Mouse (Mus musculus) midbrain, embryonic 14.5 days (tissue): ENCODE data around the gene Smarca4. TPM values are rescaled to one million over a fixed set of nuclear protein-coding genes. Genes with fewer than 3 reads are reported as not detected.

Experiments used
- ATAC-seq: fragments of 200-750 bp; cut with Nextera tagmentation; 2 replicates; pipeline ENCODE4 v1.8.0; 2017; ENCODE audit warnings: moderate number of reproducible peaks, moderate library complexity; ENCODE audit not compliant: low FRiP score, low TSS enrichment
- DNase-seq: peaks from one replicate; pipeline ENCODE4 v3.0.0-alpha.2; 2015
- H3K27ac ChIP-seq: fragments of 300-500 bp; sonication (generic); replicated peaks from 2 replicates; pipeline ENCODE4 v1.5.1; 2014; ENCODE audit warnings: mild to moderate bottlenecking, low read depth, low read length, moderate library complexity
- H3K27me3 ChIP-seq: fragments of 300-500 bp; sonication (generic); 2 replicates; pipeline ENCODE4 v1.6.1; 2014; ENCODE audit warnings: low read length, control low read depth, mixed read lengths; ENCODE audit not compliant: control insufficient read depth, insufficient read depth
- H3K36me3 ChIP-seq: fragments of 300-500 bp; sonication (generic); 2 replicates; pipeline ENCODE4 v1.6.1; 2014; ENCODE audit warnings: low read length, control low read depth; ENCODE audit not compliant: control insufficient read depth, insufficient read depth
- H3K4me1 ChIP-seq: fragments of 300-500 bp; sonication (generic); 2 replicates; pipeline ENCODE4 v1.6.1; 2014; ENCODE audit warnings: mild to moderate bottlenecking, antibody characterized with exemption, low read length, control low read depth; ENCODE audit not compliant: control insufficient read depth, insufficient read depth
- H3K4me2 ChIP-seq: fragments of 300-500 bp; sonication (generic); 2 replicates; pipeline ENCODE4 v1.6.1; 2014; ENCODE audit warnings: mild to moderate bottlenecking, low read length, moderate library complexity
- H3K4me3 ChIP-seq: fragments of 300-500 bp; sonication (generic); replicated peaks from 2 replicates; pipeline ENCODE4 v1.5.1; 2014; ENCODE audit warnings: low read depth, low read length
- H3K9ac ChIP-seq: fragments of 300-500 bp; sonication (generic); replicated peaks from 2 replicates; pipeline ENCODE4 v1.6.1; 2014; ENCODE audit warnings: mild to moderate bottlenecking, low read length, moderate library complexity
- H3K9me3 ChIP-seq: fragments of 300-500 bp; sonication (generic); 2 replicates; pipeline ENCODE4 v1.6.1; 2016; ENCODE audit warnings: low read length, control low read depth, mixed read lengths; ENCODE audit not compliant: control insufficient read depth
- WGBS: fragments of 180-500 bp; shearing (Covaris S2); extraction: QIAGEN DNeasy Blood & Tissue Kit; methylation state at CpG from one replicate; pipeline ENCODE4 v1.1.7; 2014; 5-methylcytosine and 5-hydroxymethylcytosine counted together
- polyA plus RNA-seq: library from polyadenylated mRNA; unstranded; fragments of >200 nt; fragmentation: Nextera tagmentation; extraction: Ambion mirVana; gene quantifications from 2 replicates; pipeline ENCODE4 v1.2.1, GENCODE M21; 2014

Smarca4 gene
- polyA plus RNA-seq, 1 experiment from 2014 or later = 179 TPM

DNA sequence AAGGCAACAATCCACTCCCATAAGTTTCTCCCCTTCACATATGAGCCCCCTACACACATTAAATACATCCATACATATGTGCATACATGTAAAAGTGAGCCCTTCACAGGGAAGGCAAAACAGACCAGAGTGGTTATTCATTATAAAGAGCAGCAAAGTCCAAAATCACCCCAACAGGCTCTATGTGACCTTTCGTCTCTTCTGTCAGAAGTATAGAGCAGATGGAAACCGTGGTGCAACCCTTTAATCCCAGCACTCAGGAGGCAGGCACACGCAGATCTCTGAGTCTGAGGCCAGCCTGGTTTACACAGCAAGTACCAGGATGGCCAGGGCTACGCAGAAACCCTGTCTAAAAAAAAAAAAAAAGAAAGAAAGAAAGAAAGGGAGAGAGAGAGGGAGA, 90.1 kb downstream of the Smarca4 start:
- Histone ChIP-seq H3K9ac (no peak overlapping the region), H3K4me2 (no peak overlapping the region), H3K9me3 (no peaks in the 10 kb centered on the region), H3K4me1 (no peaks in the 10 kb centered on the region), H3K27me3 (no peaks in the 10 kb centered on the region), H3K4me3 (no peak overlapping the region), H3K36me3 (peaks cover 73% of the 10 kb centered on the region), H3K27ac (no peak overlapping the region)
- 88% methylated on average over 4 of the region's 4 CpGs for WGBS
- ATAC-seq (no peak), DNase-seq (no peak)

DNA sequence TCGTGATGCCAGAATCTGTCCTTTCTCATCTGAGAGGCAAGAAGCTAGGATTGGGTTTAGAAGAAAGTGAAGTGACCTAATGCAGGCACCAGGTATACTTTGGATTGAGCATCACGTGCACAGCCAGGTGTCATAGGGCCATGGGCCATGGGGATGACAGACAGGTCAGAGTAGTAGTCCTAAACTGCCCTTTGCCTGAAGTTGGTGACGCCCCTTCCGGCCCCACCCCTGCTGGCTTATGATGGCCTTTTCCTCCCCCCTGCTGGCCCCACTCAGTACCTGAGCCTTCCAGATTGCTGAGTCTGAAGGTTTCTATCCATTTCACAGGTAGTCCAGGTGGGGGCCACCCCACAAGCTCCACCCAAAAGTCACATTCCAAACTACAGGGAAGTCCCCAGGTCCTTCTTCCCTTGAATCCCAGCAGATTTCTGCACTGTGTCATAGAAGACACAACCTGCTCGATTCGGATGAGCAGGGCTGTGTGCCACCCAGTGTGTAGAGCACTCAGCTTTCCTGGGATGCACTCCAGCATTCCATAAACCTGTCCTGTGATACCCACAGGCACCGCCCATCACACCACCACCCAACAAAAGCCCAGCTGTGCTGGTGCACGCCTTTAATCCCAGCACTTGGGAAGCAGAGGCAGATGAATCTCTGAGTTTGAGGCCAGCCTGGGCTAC, 90.8 kb downstream of the Smarca4 start:
- H3K27me3 ChIP-seq = no peaks in the 10 kb centered on the region
- ATAC-seq (no peak), DNase-seq (no peak)
- H3K4me3 ChIP-seq = no peak overlapping the region
- H3K4me1 ChIP-seq = no peaks in the 10 kb centered on the region
- H3K36me3 ChIP-seq = peaks cover 67% of the 10 kb centered on the region
- H3K9ac ChIP-seq = no peak overlapping the region
- H3K9me3 ChIP-seq = no peaks in the 10 kb centered on the region
- 88% methylated on average over 8 of the region's 8 CpGs for WGBS
- no peak overlapping the region for H3K27ac ChIP-seq
- no peak overlapping the region for H3K4me2 ChIP-seq

GRCm38 (mm10) chr9:21709340-21709739, 93.4 kb downstream of the Smarca4 start:
- Histone ChIP-seq H3K9ac (no peak overlapping the region), H3K27me3 (no peaks in the 10 kb centered on the region), H3K27ac (no peak overlapping the region), H3K9me3 (no peaks in the 10 kb centered on the region), H3K4me1 (no peaks in the 10 kb centered on the region), H3K36me3 (peaks cover 41% of the 10 kb centered on the region), H3K4me3 (no peak overlapping the region), H3K4me2 (no peak overlapping the region)
- no peak for DNase-seq
- ATAC-seq = no peak
- 97% methylated on average over 3 of the region's 3 CpGs for WGBS

DNA sequence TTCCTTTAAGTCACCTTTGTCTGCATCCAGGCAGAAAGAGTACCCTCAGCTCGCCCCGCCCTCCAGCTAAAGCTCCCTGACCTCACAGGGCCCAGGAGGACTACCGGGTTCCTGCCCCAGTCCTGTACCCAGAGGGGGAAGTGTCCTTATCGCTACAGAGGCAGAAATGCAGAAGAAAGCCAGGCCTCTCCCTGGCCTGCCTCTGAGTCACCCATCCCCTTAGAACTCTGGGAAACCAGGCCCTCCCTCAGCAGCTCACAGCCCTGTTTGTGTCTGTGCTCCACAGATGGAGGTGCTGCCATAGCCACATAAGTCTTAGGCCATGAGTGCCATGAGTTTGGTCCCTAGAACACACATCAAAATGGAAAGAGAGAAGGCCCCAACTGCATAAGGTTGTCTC, 99.3 kb downstream of the Smarca4 start:
- Histone ChIP-seq H3K4me2 (no peak overlapping the region), H3K9me3 (no peaks in the 10 kb centered on the region), H3K4me3 (no peak overlapping the region), H3K27ac (no peak overlapping the region), H3K4me1 (no peaks in the 10 kb centered on the region), H3K36me3 (no peaks in the 10 kb centered on the region), H3K9ac (no peak overlapping the region), H3K27me3 (no peaks in the 10 kb centered on the region)
- WGBS = 69% methylated on average over 4 of the region's 4 CpGs
- DNase-seq (no peak), ATAC-seq (no peak)

DNA sequence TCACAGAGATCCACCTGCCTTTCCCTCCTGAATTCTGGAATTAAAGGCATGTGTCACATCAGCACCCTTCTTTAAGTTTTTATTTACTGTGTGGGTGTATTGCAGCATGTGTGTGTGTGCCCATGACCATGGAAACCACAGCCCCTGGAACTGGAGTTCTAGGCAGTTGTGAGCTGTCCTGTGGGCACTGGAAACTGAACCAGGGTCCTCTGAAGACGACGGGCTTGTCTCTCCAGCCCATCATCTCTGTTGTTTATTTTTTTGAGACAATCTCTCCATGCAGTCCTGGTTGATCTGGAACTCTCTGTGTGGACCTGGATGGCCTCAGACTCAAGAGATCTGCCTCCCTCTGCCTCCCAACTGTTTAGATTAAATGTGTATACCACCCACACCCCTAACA, 101.0 kb downstream of the Smarca4 start:
- Histone ChIP-seq H3K27ac (no peak overlapping the region), H3K27me3 (no peaks in the 10 kb centered on the region), H3K4me2 (no peak overlapping the region), H3K36me3 (no peaks in the 10 kb centered on the region), H3K9ac (no peak overlapping the region), H3K9me3 (no peaks in the 10 kb centered on the region), H3K4me3 (no peak overlapping the region), H3K4me1 (no peaks in the 10 kb centered on the region)
- no peak for DNase-seq
- no peak for ATAC-seq
- 91% methylated on average over 2 of the region's 2 CpGs for WGBS

- Histone ChIP-seq H3K4me2 (no peak overlapping the region), H3K27ac (no peak overlapping the region), H3K4me3 (no peak overlapping the region), H3K4me1 (peaks cover 19% of the 10 kb centered on the region), H3K36me3 (no peaks in the 10 kb centered on the region), H3K27me3 (no peaks in the 10 kb centered on the region), H3K9me3 (no peaks in the 10 kb centered on the region), H3K9ac (no peak overlapping the region)
- DNase-seq = no peak
- no peak for ATAC-seq
- 86% methylated on average over 2 of the region's 2 CpGs for WGBS
Measured at GRCm38 (mm10) chr9:21721036-21721435, 105.1 kb downstream of the Smarca4 start.

GRCm38 (mm10) chr9:21723377-21724146, 107.6 kb downstream of the Smarca4 start, which contains the start of gene Ldlr:
Ldlr (plus strand) TSS chr9:21723483.
- no peaks in the 10 kb centered on the region for H3K27me3 ChIP-seq
- DNase-seq = peak; percentile 89
- peak; percentile 72 for ATAC-seq
- H3K4me1 ChIP-seq = peaks cover 23% of the 10 kb centered on the region
- H3K4me2 ChIP-seq = peak within 1 kb of the TSS; percentile 90
- no peaks in the 10 kb centered on the region for H3K36me3 ChIP-seq
- under 1% methylated on average over 47 of the region's 47 CpGs for WGBS
- H3K9ac ChIP-seq = peak within 1 kb of the TSS; percentile 60
- H3K4me3 ChIP-seq = peak within 1 kb of the TSS; percentile 63
- H3K27ac ChIP-seq = peak within 1 kb of the TSS; percentile 89
- H3K9me3 ChIP-seq = no peaks in the 10 kb centered on the region

DNA sequence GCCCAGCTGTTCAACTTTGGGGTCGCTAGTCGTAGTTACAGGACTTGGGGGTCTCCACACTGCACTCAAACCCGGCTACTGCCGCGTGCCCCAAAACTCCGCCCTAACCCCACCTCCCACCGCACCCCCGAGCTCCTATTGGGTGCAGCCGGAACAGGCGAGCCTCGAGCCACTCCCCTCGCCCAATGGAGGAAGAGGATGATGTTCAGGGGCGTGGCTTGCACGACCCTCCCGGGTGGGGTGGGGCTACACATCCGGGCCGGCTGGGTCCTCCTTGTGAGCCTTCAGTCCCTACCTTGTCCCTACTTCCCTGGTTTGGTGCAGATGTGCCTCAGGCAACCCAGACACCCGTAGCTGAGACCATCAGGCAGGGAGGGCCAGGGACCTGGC, 108.2 kb downstream of the Smarca4 start:
- Histone ChIP-seq H3K4me3 (peak overlapping the region; percentile 63), H3K9ac (peak overlapping the region; percentile 60), H3K36me3 (no peaks in the 10 kb centered on the region), H3K27ac (peak overlapping the region; percentile 89), H3K4me2 (peak overlapping the region; percentile 90), H3K4me1 (peaks cover 23% of the 10 kb centered on the region), H3K9me3 (no peaks in the 10 kb centered on the region), H3K27me3 (no peaks in the 10 kb centered on the region)
- ATAC-seq = peak; percentile 96
- DNase-seq = peak; percentile 97
- under 1% methylated on average over 18 of the region's 18 CpGs for WGBS
